ENCODE assay signal across 15 mouse cellular contexts in genomic region chr9:120699781-120700180, GRCm38 (mm10).
"Had no signal": no experiment of that assay in that cellular context is flagged by ENCODE, and none has a peak within 500 bp of the region (broad histone marks: within the 10 kb centered on the region; RNA-seq: fewer than 3 reads in every experiment).

No protein-coding gene starts in this region.

- H3K4me2 ChIP-seq: liver, embryonic 11.5 days; liver, embryonic 15.5 days; midbrain, embryonic 12.5 days; neural tube, embryonic 13.5 days had no signal

- H3K9me3 ChIP-seq: liver, embryonic 15.5 days; midbrain, embryonic 12.5 days; neural tube, embryonic 13.5 days had no signal

- H3K36me3 ChIP-seq: liver, embryonic 15.5 days; midbrain, embryonic 12.5 days; neural tube, embryonic 13.5 days had no signal

- ATAC-seq: hindbrain, postnatal 0 days; midbrain, embryonic 16.5 days had no signal

- DNase-seq: kidney, adult 18-20 months; kidney, postnatal 10 days; kidney, postnatal 4 days; layer of hippocampus, postnatal 36 days; retina, postnatal 1 day; right cerebral cortex, postnatal 4 days; spleen, adult 18-20 months; thymus, adult 2 months; thymus, postnatal 25 days had no signal

- H3K27ac ChIP-seq: hindbrain, postnatal 0 days; liver, embryonic 15.5 days; midbrain, embryonic 12.5 days; neural tube, embryonic 13.5 days had no signal

- H3K27me3 ChIP-seq: liver, embryonic 15.5 days; midbrain, embryonic 12.5 days; neural tube, embryonic 13.5 days had no signal

- H3K9ac ChIP-seq: liver, embryonic 15.5 days; midbrain, embryonic 12.5 days; neural tube, embryonic 13.5 days had no signal

- H3K4me1 ChIP-seq: liver, embryonic 15.5 days had no signal

- H3K4me3 ChIP-seq: liver, embryonic 15.5 days; midbrain, embryonic 12.5 days; neural tube, embryonic 13.5 days had no signal
